Mouse (Mus musculus): ENCODE results near the gene Slc17a8.
"Not testable (repeated sequence)": the region's sequence is repeated elsewhere in the genome, so short reads cannot be mapped to it uniquely, and the experiment has no call there.

GRCm38 (mm10) chr10:89554885-89555284, 66.2 kb downstream of the Slc17a8 start:
- not testable (repeated sequence) for TF ChIP-seq CTCF (IDR thresholded peaks at IDR 0.05; ENCODE audit: borderline replicate concordance, control insufficient read depth, extremely low read depth, insufficient read depth, low read length, poor library complexity); POLR2A (IDR thresholded peaks at IDR 0.05; ENCODE audit: control insufficient read depth, extremely low read depth, insufficient read depth, low read length, poor library complexity)
